Mouse (Mus musculus): ENCODE results near the gene Cux1.

Cux1 gene

GRCm38 (mm10) chr5:136427121-136427771, 140.0 kb downstream of the Cux1 start:
- no peak for DNase-seq (ENCODE audit: low spot score)

DNA sequence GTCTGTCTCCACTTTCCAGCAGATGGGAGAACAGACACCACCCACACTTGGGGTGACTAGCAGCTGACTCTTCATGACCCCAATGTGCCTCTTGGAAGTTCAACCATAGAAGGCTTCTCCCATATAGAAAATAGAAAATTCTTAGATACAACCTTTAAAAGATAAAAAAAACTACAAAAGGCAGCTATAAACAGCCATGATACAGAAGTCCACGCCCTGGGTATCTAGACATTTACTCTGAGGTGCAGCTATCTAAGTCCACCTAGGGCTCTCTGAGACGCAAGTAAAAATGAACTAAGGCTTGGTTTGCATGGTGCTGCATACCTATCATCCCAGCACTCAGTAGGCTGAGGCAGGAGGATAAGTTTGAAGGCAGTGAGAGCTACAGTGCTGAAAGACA, 144.3 kb downstream of the Cux1 start:
- no peak for DNase-seq (ENCODE audit: low spot score)

- DNase-seq (ENCODE audit: low spot score), result no peak
These were observed 145.4 kb downstream of the Cux1 start for GRCm38 (mm10) chr5:136421885-136422284.

DNA sequence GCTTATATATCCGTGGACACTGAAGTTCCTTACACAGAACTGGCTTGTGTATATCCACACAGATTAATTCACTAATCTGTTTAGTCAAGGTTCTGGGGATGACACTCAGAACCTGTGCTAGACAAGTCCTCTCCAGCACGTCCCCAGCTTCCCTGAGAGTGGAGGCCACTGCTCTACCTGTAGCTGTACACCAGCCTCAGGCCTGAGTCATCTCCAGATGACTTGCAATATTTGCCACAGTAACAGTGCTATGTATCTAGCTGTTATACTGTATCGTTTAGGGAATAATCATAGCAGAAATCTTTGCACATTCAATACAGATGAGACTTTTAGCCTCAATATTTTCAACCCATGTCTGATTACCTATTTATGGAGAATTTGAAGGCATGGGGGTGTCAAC, 146.0 kb downstream of the Cux1 start:
- no peak for DNase-seq (ENCODE audit: low spot score)

- no peak for DNase-seq (ENCODE audit: low spot score)
These were observed 146.9 kb downstream of the Cux1 start for GRCm38 (mm10) chr5:136420342-136420741.

DNA sequence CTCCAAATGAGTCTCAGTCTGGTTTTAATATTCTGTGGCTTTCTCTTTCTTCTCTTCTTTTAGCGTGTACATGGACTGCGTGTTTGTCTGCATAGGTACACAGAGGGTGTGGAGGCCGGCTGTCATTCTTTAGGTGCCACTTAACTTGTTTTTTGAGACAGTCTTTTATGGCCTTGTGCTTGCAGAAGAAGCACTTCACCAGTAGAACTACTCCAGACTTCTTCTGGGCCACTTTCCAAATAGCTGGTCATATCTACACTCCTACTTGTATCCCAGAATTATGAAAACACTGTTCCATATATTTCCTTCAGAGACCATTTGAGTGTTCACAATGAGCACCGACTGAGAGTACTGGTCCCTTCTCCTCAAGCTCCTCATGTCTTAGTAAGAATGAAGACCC, 149.4 kb downstream of the Cux1 start:
- no peak for DNase-seq (ENCODE audit: low spot score)

DNA sequence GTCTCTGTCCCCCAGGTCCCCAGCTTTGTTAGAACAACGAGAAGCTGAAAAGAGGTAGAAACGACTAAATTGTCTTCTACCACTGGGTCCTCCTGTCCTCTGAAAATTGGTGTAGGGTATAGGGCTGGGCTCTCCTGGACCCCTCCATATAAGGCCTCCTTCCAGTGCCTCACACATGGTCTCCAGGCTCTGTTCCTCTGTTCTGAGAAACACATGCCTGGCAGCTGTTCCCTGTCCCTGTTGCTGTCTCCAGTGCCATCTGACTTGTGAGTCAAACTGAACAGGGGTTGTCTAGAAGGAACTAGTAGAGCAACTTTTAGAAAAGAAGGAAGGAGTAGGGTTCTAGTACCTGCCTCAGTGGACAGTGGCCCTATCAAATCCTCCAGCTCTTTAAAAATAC, 152.8 kb downstream of the Cux1 start:
- no peak for DNase-seq (ENCODE audit: low spot score)

GRCm38 (mm10) chr5:136410681-136411181, 156.6 kb downstream of the Cux1 start:
- no peak for DNase-seq (ENCODE audit: low spot score)

GRCm38 (mm10) chr5:136406357-136406756, 160.9 kb downstream of the Cux1 start:
- no peak for DNase-seq (ENCODE audit: low spot score)

- peak; percentile 66 for DNase-seq (ENCODE audit: low spot score)
These were observed 163.7 kb downstream of the Cux1 start for GRCm38 (mm10) chr5:136403565-136403961.

DNA sequence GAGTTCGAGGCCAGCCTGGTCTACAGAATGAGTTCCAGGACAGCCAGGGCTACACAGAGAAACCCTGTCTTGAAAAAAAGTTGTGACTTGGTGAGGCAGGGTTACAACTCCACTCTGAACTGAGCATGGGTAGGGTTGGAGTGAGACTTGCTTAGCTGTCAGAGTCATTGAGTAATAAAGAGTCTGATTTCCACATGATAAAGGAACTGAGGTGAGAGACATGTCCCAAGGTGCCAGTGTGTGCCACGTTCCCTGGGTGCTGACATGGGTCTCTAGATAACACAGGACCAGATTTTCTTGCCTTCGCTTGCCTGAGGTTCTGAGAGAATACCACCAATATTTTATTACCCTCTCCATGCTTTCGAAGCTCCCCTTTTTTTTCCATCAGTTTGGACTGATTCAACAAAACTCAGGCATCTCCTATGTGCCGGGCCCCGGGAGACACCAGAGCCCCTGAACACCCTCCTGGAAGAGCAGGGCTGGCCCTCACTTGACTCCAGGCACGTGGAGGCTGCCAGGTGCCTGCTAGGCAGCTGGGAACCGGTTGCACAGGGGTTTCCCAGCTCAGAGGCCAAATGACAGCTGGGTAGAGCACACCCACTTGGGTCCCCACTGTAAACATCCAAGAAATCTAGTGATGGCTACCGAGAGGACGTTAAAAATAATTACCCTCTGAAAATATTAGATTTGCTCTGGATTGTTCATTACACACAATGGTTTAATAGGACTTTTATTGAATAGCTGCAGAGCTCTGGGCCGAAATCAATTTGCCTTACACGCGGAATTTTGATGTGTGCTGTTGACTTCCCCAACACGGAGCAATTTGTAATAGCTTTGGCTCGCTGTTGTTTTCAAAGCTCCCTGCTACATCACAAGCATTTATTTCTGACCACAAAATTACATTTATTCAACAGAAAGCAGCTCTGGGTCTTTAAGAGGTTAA, 164.4 kb downstream of the Cux1 start:
- no peak for DNase-seq (ENCODE audit: low spot score)

- no peak for DNase-seq (ENCODE audit: low spot score)
These were observed 168.6 kb downstream of the Cux1 start for GRCm38 (mm10) chr5:136398706-136399105.

DNA sequence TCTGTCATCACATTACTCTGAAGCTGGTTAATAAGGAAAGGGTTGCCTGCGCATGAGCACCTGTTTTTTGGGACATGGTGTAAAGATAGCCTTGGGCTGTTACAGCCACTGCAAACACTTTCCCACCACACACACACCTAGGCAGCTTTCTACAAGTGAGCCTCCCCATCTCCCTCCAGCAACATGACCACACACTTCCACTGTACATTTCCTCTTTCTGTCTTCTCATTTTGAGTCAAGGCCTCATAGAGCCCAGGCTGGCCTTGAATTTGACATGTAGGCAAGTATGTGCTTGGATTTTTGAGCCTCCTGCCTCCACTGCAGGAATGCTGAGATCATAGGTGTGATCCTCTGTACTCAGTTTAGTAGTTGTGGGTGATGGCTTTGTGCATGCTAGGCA, 170.6 kb downstream of the Cux1 start:
- DNase-seq (ENCODE audit: low spot score), result no peak

- DNase-seq (ENCODE audit: low spot score), result no peak
These were observed 171.0 kb downstream of the Cux1 start for GRCm38 (mm10) chr5:136396256-136396655.

- DNase-seq (ENCODE audit: low spot score), result no peak
These were observed 171.6 kb downstream of the Cux1 start for GRCm38 (mm10) chr5:136395600-136396195.

GRCm38 (mm10) chr5:136394517-136395212, 172.6 kb downstream of the Cux1 start:
- DNase-seq (ENCODE audit: low spot score), result no peak

DNA sequence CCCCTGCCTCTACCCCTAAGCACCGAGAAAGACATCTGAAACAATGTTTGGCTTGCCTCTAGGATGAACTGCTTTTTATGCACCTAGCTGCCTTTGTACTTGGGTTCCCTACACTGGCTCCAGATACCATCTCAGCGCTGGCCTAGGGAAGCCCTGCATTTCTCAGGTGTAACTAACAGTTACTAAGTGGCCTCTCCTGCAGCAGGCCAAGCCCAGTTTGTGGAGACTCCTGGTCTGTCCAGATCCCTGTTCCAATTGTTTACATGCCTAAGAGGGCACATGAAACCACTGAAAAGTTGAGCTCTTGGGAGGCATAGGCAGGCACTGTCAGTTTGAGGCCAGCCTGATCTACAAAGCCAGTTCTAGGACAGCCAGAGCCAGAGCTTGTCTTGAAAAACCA, 173.7 kb downstream of the Cux1 start:
- no peak for DNase-seq (ENCODE audit: low spot score)

- DNase-seq (ENCODE audit: low spot score), result no peak
These were observed 180.5 kb downstream of the Cux1 start for GRCm38 (mm10) chr5:136386757-136387156.

GRCm38 (mm10) chr5:136385161-136385560, 182.1 kb downstream of the Cux1 start:
- no peak for DNase-seq (ENCODE audit: low spot score)

DNA sequence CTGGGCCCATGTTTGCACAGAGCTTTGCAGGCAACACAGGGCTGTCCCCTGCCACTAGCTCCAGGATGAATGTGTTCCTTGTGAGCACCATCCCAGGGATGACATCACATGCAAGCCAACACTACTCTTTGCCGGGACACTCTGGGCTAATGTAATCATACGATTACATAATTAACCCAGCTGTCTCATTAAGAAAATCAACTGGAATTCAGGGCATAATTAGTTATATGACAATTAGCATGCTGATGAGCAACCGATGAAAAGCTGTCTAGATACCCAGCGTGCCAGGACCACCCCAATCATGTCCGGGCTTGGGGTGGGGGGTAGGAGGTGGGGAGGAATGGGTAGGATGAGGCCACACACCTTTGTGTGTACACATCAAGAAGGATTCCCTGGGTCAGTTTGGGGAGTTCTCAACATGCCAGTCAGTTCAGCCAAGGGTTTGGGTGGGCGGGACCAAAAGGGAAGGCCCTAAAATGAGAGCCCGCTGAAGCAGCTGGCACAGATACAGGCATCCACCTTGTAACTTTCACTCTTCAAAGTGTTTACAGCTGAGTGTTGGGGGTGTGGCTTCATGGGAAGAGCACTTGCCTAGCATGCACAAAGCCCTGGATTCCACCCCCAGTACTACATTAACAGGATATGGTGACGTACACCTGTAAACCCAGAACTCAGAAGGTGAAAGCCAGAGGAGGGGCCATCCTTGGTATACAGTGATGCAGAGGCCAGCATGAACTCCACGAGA, 184.9 kb downstream of the Cux1 start:
- no peak for DNase-seq (ENCODE audit: low spot score)

GRCm38 (mm10) chr5:136379405-136379804, 187.9 kb downstream of the Cux1 start:
- DNase-seq (ENCODE audit: low spot score), result no peak

Measured in embryo, embryonic 10 days (tissue).